Mouse (Mus musculus) bone marrow macrophage, adult 2 months (primary cell): Measurements from ENCODE around the gene Krt10. TPM values are rescaled to one million over a fixed set of nuclear protein-coding genes. Genes with fewer than 3 reads are reported as not detected.

Experiments
- H3K27ac ChIP-seq: 2 replicates; pipeline ENCODE4 v1.5.1; 2012; ENCODE audit warnings: low read depth, low read length; ENCODE audit not compliant: insufficient read depth
- H3K4me1 ChIP-seq: 2 replicates; pipeline ENCODE4 v1.6.1; 2012; ENCODE audit warnings: low read length; ENCODE audit not compliant: control insufficient read depth, insufficient read depth
- H3K4me3 ChIP-seq: 2 replicates; pipeline ENCODE4 v1.5.1; 2012; ENCODE audit warnings: mild to moderate bottlenecking, low read length, moderate library complexity; ENCODE audit not compliant: insufficient read depth
- CTCF ChIP-seq: IDR thresholded peaks from 2 replicates; pipeline ENCODE4 v1.5.1; 2012; ENCODE audit warnings: low read depth, mild to moderate bottlenecking, low read length, moderate library complexity
- POLR2A ChIP-seq: IDR thresholded peaks from 2 replicates; pipeline ENCODE4 v1.6.1; 2012; ENCODE audit warnings: mild to moderate bottlenecking, low read depth, low read length, borderline replicate concordance
- polyA plus RNA-seq: library from polyadenylated mRNA; stranded (reverse); fragments of >200 nt; gene quantifications from 2 replicates; pipeline ENCODE4 v1.2.4, GENCODE M21; 2012; ENCODE audit not compliant: missing spikeins, insufficient read depth, insufficient read length

Gene Krt10
- polyA plus RNA-seq = 5.0 and 6.4 TPM in 2 replicates

- H3K27ac ChIP-seq = no peak within 1 kb of the TSS
- no peak for TF ChIP-seq POLR2A
- no peak for TF ChIP-seq CTCF
- peaks cover 3% of the 10 kb centered on the region for H3K4me1 ChIP-seq
- no peak within 1 kb of the TSS for H3K4me3 ChIP-seq
Measured at GRCm38 (mm10) chr11:99389264-99389663, at the start of gene Krt10. Krt10 (minus strand) TSS chr11:99389364.

DNA sequence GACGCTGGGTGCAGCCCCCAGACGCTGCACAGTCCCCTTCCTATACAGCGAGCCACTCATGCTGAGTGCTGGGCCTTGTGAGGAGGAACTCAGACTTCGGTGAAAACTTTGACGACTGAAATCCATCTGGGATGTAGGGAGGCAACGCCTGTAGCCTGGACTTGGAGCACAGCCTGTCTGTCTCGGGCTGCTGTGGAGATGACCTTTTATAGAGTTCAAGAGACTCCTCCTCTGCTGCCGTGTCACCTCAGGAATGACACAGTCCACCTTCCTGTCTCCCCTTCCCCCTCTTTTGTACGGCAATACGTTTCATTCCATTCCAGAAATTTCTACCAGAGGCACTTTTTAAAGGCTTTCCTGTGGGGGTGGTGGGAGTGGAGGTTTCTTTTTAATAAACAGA lies 48.8 kb upstream of the Krt10 start, which contains the start of gene Krt20:
Gene Krt20, minus strand, starts transcription at position 179 of the 400 bp plus-strand sequence.
- H3K4me3 ChIP-seq = no peak within 1 kb of the TSS
- H3K4me1 ChIP-seq = no peaks in the 10 kb centered on the region
- H3K27ac ChIP-seq = no peak within 1 kb of the TSS
- TF ChIP-seq CTCF (no peak), POLR2A (no peak)

GRCm38 (mm10) chr11:99436625-99437024 lies 47.5 kb upstream of the Krt10 start:
- no peak overlapping the region for H3K27ac ChIP-seq
- no peaks in the 10 kb centered on the region for H3K4me1 ChIP-seq
- TF ChIP-seq CTCF (no peak), POLR2A (no peak)
- no peak overlapping the region for H3K4me3 ChIP-seq

DNA sequence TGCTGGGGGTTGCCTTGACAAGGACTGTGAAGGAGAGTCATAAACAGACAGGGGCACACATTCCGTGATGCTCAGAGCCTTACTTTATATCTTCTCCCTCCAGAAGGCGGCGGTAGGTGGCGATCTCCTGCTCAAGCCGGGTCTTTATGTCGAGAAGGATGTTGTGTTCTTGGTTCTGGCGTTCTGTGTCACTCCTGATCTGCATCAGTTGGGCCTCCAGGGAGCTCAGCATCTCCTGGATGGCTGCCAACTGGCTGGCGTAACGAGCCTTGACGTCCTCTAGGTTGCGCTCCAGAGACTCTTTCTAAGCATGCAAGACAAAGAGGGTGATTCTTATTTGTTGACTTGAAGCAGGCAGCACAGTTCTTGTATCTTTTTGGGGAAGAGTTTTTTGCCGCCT lies 41.5 kb upstream of the Krt10 start:
- TF ChIP-seq POLR2A (no peak), CTCF (no peak)
- no peak overlapping the region for H3K4me3 ChIP-seq
- no peak overlapping the region for H3K27ac ChIP-seq
- no peaks in the 10 kb centered on the region for H3K4me1 ChIP-seq

DNA sequence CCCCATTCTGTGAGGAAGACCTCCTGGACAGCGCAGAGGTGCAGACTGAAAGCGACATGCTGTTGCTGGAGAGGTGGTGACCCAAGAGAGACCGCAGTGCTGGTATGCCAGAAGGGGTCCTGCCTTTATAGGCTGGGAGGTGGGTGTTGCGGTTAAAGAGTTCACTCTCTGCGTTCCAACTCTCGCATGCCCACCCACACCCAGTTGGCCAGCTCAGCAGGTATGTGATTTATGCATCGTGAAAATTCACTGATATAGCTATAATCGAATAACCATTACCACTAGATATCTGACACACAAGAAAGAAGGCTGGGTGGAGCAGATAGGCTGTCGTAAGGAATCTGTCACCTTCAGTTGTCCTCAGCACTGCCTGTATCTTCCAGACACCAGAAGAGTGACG lies 33.0 kb upstream of the Krt10 start, which contains the start of gene Krt12:
Gene Krt12, minus strand, starts transcription at position 101 of the 400 bp plus-strand sequence.
- Histone ChIP-seq H3K4me3 (no peak within 1 kb of the TSS), H3K27ac (no peak within 1 kb of the TSS), H3K4me1 (no peaks in the 10 kb centered on the region)
- no peak for TF ChIP-seq CTCF

DNA sequence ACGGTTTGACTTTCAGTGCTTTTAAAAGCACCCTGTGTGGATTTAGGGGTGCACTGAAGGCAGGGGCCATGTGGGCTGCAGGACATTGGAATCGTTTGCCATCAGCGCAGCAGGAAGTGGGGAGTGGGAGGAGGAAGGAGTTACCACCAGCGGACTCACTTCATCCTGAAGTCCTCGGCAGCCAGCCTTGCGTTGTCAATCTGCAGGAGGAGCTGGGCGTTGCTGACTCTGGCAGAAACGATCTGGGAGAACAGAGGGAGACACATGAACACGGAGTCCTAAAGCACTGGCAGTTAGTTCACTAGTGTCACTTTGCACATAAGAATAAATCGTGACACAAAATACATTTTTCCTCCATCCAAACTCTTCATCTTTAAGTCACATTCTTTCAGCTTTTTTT lies 31.4 kb upstream of the Krt10 start:
- no peak for TF ChIP-seq CTCF
- TF ChIP-seq POLR2A = no peak
- H3K27ac ChIP-seq = no peak overlapping the region
- no peak overlapping the region for H3K4me3 ChIP-seq
- H3K4me1 ChIP-seq = no peaks in the 10 kb centered on the region

DNA sequence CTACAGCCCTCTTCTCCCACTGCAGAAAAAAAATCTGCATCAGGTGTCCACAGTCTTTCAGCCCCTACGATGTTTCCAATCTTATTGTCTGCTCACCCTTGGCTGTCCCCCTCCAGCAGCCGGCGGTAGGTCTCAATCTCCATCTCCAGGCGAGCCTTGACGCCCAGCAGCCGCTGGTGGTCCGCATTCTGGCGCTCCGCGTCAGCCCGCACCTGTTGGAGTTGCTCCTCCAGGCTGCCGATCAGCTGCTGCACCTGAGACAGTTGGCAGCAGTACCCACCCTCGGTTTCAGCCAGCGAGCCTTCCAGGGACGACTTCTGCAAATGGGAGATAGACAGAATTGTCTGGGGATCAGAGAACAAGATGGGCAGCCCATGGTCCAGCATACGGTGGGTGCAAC lies 28.7 kb upstream of the Krt10 start:
- no peak for TF ChIP-seq POLR2A
- no peak for TF ChIP-seq CTCF
- Histone ChIP-seq H3K4me3 (no peak overlapping the region), H3K4me1 (no peaks in the 10 kb centered on the region), H3K27ac (no peak overlapping the region)

DNA sequence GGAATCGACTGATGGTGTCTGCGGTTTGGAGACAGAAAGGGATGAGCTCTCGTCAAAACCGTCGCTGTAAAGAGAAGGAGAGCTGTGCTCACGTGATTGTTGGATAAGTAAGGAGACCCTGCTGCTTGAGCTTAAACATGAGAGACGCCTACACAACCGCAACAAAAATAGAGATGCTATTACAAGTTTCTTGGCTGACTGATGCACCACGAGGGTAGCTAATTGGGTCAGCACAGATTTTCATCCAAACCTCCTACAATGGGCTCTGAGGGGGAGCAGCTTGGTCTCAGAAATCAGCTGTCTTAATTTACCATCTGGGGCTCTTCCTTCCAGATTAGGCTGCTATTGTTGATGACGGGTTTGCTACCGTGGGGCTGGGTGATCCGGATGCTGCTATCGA lies 27.7 kb upstream of the Krt10 start:
- TF ChIP-seq CTCF (no peak), POLR2A (no peak)
- no peaks in the 10 kb centered on the region for H3K4me1 ChIP-seq
- H3K4me3 ChIP-seq = no peak overlapping the region
- no peak overlapping the region for H3K27ac ChIP-seq

GRCm38 (mm10) chr11:99414463-99415147 lies 25.4 kb upstream of the Krt10 start:
- no peak for TF ChIP-seq CTCF
- TF ChIP-seq POLR2A = no peak
- no peak overlapping the region for H3K27ac ChIP-seq
- H3K4me3 ChIP-seq = no peak overlapping the region
- no peaks in the 10 kb centered on the region for H3K4me1 ChIP-seq

DNA sequence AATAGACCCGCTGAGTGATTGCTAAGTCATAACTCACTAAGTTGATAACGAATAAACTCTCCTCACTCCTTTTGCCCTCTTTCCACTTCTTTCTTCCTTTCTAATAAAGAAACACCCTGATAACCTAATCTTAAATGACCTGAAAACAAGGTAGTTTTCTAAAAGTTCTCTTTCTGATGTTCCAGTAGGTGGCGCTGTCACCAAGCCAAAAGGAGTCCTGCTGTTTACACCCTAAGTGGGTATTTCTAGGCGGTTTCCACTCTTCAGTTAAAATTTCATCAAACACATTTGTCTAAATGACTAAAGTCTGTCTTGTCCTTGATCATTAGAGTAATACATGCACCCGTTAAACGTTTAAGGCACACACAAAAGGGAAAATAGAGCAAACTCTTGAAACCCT lies 24.1 kb upstream of the Krt10 start:
- TF ChIP-seq CTCF (no peak), POLR2A (no peak)
- H3K4me1 ChIP-seq = no peaks in the 10 kb centered on the region
- no peak overlapping the region for H3K27ac ChIP-seq
- no peak overlapping the region for H3K4me3 ChIP-seq

DNA sequence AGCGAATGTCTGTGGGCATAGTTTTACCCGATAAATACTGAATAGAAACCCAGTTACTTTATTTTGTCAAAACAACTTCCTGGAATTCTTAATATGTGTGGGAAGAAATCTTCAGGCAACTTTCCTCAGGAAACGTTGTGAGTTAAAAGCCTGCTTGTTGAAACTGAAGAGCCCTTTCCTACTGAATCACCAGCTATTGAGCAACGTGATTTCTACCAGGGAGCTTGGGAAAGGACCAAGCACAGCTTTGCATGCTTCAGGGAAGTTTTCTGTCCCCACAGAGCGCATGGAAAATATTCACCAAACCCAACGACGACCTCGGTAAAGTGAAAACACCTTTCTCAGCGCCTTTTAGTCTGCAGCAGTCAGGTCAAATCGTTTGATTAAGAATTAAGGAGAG lies 17.0 kb upstream of the Krt10 start:
- TF ChIP-seq CTCF (no peak), POLR2A (no peak)
- no peak overlapping the region for H3K4me3 ChIP-seq
- no peaks in the 10 kb centered on the region for H3K4me1 ChIP-seq
- H3K27ac ChIP-seq = no peak overlapping the region
